Comparison of ENCODE assay signal across 9 mouse cellular contexts in the genomic region with DNA sequence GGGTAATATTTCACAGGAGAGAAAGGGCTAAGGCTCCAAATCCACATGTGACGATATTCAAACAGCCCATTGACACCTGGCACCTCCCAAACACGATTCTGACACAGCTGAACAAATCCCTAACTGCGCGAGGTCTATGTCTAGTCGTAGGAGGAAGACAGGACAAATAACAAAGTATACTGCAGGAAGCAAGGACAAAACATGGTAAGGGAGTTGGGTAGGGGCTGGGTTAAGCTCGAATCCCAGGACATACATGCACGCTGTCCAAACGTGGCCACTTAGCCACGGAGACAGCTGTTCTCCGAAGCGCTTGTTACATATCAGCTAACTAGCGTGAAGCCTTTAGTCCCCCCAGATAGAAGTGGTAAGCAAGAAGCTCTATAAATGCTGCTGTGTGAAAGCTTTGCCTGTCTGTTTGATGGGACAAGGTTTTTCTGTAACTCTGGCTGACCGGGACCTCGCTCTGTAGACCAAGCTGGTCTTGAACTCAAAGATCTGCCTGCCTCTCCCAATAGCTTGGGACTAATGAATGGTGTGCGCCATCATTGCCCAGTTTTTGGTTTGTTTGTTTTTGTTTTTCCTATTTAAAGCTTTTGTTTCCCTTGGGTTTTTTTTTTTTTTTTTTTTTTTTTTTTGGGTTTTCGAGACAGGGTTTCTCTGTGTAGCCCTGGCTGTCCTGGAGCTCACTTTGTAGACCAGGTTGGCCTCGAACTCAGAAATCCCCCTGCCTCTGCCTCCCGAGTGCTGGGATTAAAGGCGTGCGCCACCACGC. TPM values are rescaled to one million over a fixed set of nuclear protein-coding genes. Genes with fewer than 3 reads are reported as not detected.
DNase-seq lines count a peak whose midpoint lies in the region; ATAC-seq and TF ChIP-seq lines count a peak whose summit lies in the region.
"Had no signal": no experiment of that assay in that cellular context is flagged by ENCODE, and none has a peak within 500 bp of the region (broad histone marks: within the 10 kb centered on the region; RNA-seq: fewer than 3 reads in every experiment).

No protein-coding gene starts in this region.

- H3K36me3 ChIP-seq in kidney, embryonic 16.5 days (ENCODE audit: insufficient read depth, low read length), result no peaks in the 10 kb centered on the region
- H3K36me3 ChIP-seq in heart, postnatal 0 days (replicated peaks; ENCODE audit: control insufficient read depth, insufficient read depth, low read length), result peaks cover 10% of the 10 kb centered on the region
- H3K36me3 ChIP-seq in liver, embryonic 16.5 days (ENCODE audit: control insufficient read depth, insufficient read depth), result peaks cover 5% of the 10 kb centered on the region

- H3K9ac ChIP-seq in kidney, embryonic 16.5 days (replicated peaks; ENCODE audit: low read length), result peak overlapping the region; percentile 98
- peak overlapping the region; percentile 89 for H3K9ac ChIP-seq in heart, postnatal 0 days (replicated peaks; ENCODE audit: low read depth, low read length)
- peak overlapping the region; percentile 99 for H3K9ac ChIP-seq in liver, embryonic 16.5 days (ENCODE audit: low read depth, low read length)

- TF ChIP-seq EP300 in heart, postnatal 0 days (IDR thresholded peaks at IDR 0.05; ENCODE audit: low read depth), result no peak

- 35% methylated on average over 20 of the region's 21 CpGs for WGBS in kidney, embryonic 16.5 days
- 31% methylated on average over 19 of the region's 21 CpGs for WGBS in heart, postnatal 0 days
- WGBS in liver, embryonic 16.5 days (ENCODE audit: insufficient replicate concordance), result 31% methylated on average over 20 of the region's 21 CpGs

- DNase-seq in kidney, adult 9 months, result no peak
- no peak for DNase-seq in heart, postnatal 0 days (ENCODE audit: low spot score)
- DNase-seq in testis, postnatal 14 days (ENCODE audit: low spot score), result peak; percentile 15
- no peak for DNase-seq in left cerebral cortex, postnatal 10 days (ENCODE audit: extremely low spot score in 1 of 2, low spot score in 2 of 2)
- DNase-seq in retina, postnatal 1 day, result no peak

- H3K27me3 ChIP-seq in kidney, embryonic 16.5 days (ENCODE audit: insufficient read depth, low read length), result no peaks in the 10 kb centered on the region
- no peaks in the 10 kb centered on the region for H3K27me3 ChIP-seq in heart, postnatal 0 days (ENCODE audit: control insufficient read depth, insufficient read depth, low read length)
- H3K27me3 ChIP-seq in liver, embryonic 16.5 days (ENCODE audit: control insufficient read depth, insufficient read depth, low read depth, low read length), result no peaks in the 10 kb centered on the region

- H3K4me2 ChIP-seq in kidney, embryonic 16.5 days (replicated peaks; ENCODE audit: low read depth, low read length), result peak overlapping the region; percentile 86
- H3K4me2 ChIP-seq in heart, postnatal 0 days (ENCODE audit: low read depth, low read length), result peak overlapping the region; percentile 63
- H3K4me2 ChIP-seq in liver, embryonic 16.5 days (ENCODE audit: low read depth, low read length), result peak overlapping the region; percentile 73

- H3K4me1 ChIP-seq in kidney, embryonic 16.5 days (ENCODE audit: insufficient read depth, low read length), result peaks cover 13% of the 10 kb centered on the region
- peaks cover 12% of the 10 kb centered on the region for H3K4me1 ChIP-seq in heart, postnatal 0 days (ENCODE audit: control insufficient read depth, insufficient read depth)
- H3K4me1 ChIP-seq in liver, embryonic 16.5 days (ENCODE audit: control insufficient read depth, low read depth, low read length), result peaks cover 30% of the 10 kb centered on the region

- no peak for ATAC-seq in kidney, embryonic 16.5 days (ENCODE audit: low FRiP score, low TSS enrichment)
- ATAC-seq in common myeloid progenitor, adult 5-6 weeks (replicated peaks; ENCODE audit: low read depth, poor library complexity, severe bottlenecking), result peak; percentile 37
- ATAC-seq in heart, postnatal 0 days (ENCODE audit: insufficient read depth, low read depth), result no peak
- ATAC-seq in liver, embryonic 16.5 days (ENCODE audit: low read depth), result no peak

- intact Hi-C loops in left cerebral cortex, postnatal 10 days (cut with DNase I), result loop anchor here (5.0 kb wide), 1 partner anchor 281 kb away; a partner anchor contains a TSS

- no peak for TF ChIP-seq CTCF in heart, postnatal 0 days (IDR thresholded peaks at IDR 0.05; ENCODE audit: low read depth)

- H3K9me3 ChIP-seq in kidney, embryonic 16.5 days (ENCODE audit: low read length), result 0 out of 2 replicates have a peak, but pooled peaks cover 5% of the 10 kb centered on the region
- no peaks in the 10 kb centered on the region for H3K9me3 ChIP-seq in heart, postnatal 0 days (replicated peaks; ENCODE audit: control insufficient read depth, low read length)
- H3K9me3 ChIP-seq in liver, embryonic 16.5 days (replicated peaks; ENCODE audit: control insufficient read depth, low read length), result no peaks in the 10 kb centered on the region

- H3K27ac ChIP-seq in kidney, embryonic 16.5 days (ENCODE audit: low read length), result peak overlapping the region; percentile 57
- peak overlapping the region; percentile 82 for H3K27ac ChIP-seq in heart, postnatal 0 days (ENCODE audit: low read depth)
- peak overlapping the region; percentile 93 for H3K27ac ChIP-seq in liver, embryonic 16.5 days (ENCODE audit: low read length)

- peak overlapping the region; percentile 100 for H3K4me3 ChIP-seq in kidney, embryonic 16.5 days (ENCODE audit: low read length)
- peak overlapping the region; percentile 71 for H3K4me3 ChIP-seq in heart, postnatal 0 days (ENCODE audit: low read depth, low read length)
- peak overlapping the region; percentile 98 for H3K4me3 ChIP-seq in liver, embryonic 16.5 days (ENCODE audit: low read depth, low read length)

RNA-seq across cellular contexts. Expression of a gene that starts 0.5 kb away (rescaled TPM):
- polyA plus RNA-seq in kidney, embryonic 16.5 days (2015; fragmentation: Nextera tagmentation; extraction: Ambion mirVana), result 81.7 and 82.0 TPM in 2 replicates
- 59.0 and 63.9 TPM in 2 replicates for total RNA-seq in common myeloid progenitor, adult 5-6 weeks (2017)
- 73.8 and 75.8 TPM in 2 replicates for total RNA-seq in heart, postnatal 0 days (2014; rRNA removed; ENCODE audit: low replicate concordance)
- 51.9 and 52.3 TPM in 2 replicates for polyA plus RNA-seq in heart, postnatal 0 days (2015; fragmentation: Nextera tagmentation; extraction: Ambion mirVana)
- 51.0 and 52.9 TPM in 2 replicates for polyA plus RNA-seq in liver, embryonic 16.5 days (2015; fragmentation: Nextera tagmentation; extraction: Ambion mirVana)
- total RNA-seq in left cerebral cortex, postnatal 10 days (2021), result 100 to 1,000 TPM in 1 of 2 experiments, 10 to 100 TPM in 1; 97.1 to 103 TPM

RNA-seq across cellular contexts. Expression of a gene that starts 6.2 kb away (rescaled TPM):
- polyA plus RNA-seq in kidney, embryonic 16.5 days (2015; fragmentation: Nextera tagmentation; extraction: Ambion mirVana), result 0.10 TPM in 1 of 2 replicates, not detected in the other
- total RNA-seq in common myeloid progenitor, adult 5-6 weeks (2017), result not detected in 2 replicates
- not detected in 2 replicates for total RNA-seq in heart, postnatal 0 days (2014; rRNA removed; ENCODE audit: low replicate concordance)
- not detected in 2 replicates for polyA plus RNA-seq in heart, postnatal 0 days (2015; fragmentation: Nextera tagmentation; extraction: Ambion mirVana)
- polyA plus RNA-seq in liver, embryonic 16.5 days (2015; fragmentation: Nextera tagmentation; extraction: Ambion mirVana), result not detected in 2 replicates
- under 1 TPM in 1 of 2 experiments, not detected in 1; 0.20 TPM for total RNA-seq in left cerebral cortex, postnatal 10 days (2021)
- polyA plus RNA-seq: brain, embryonic 14.5 days had no signal

RNA-seq across cellular contexts. Expression of a gene that starts 26.9 kb away (rescaled TPM):
- 38.9 and 39.0 TPM in 2 replicates for polyA plus RNA-seq in kidney, embryonic 16.5 days (2015; fragmentation: Nextera tagmentation; extraction: Ambion mirVana)
- 28.5 and 44.6 TPM in 2 replicates for total RNA-seq in common myeloid progenitor, adult 5-6 weeks (2017)
- 18.6 and 31.0 TPM in 2 replicates for total RNA-seq in heart, postnatal 0 days (2014; rRNA removed; ENCODE audit: low replicate concordance)
- 20.1 and 22.1 TPM in 2 replicates for polyA plus RNA-seq in heart, postnatal 0 days (2015; fragmentation: Nextera tagmentation; extraction: Ambion mirVana)
- polyA plus RNA-seq in liver, embryonic 16.5 days (2015; fragmentation: Nextera tagmentation; extraction: Ambion mirVana), result 17.3 and 22.5 TPM in 2 replicates
- 10 to 100 TPM; 22.3 to 32.6 TPM for total RNA-seq in left cerebral cortex, postnatal 10 days (2021)

RNA-seq across cellular contexts. Expression of a gene that starts 47.5 kb away (rescaled TPM):
- 13.2 and 13.6 TPM in 2 replicates for polyA plus RNA-seq in kidney, embryonic 16.5 days (2015; fragmentation: Nextera tagmentation; extraction: Ambion mirVana)
- not detected in 2 replicates for total RNA-seq in common myeloid progenitor, adult 5-6 weeks (2017)
- 0.19 TPM in 1 of 2 replicates, not detected in the other for total RNA-seq in heart, postnatal 0 days (2014; rRNA removed; ENCODE audit: low replicate concordance)
- 0.25 and 0.32 TPM in 2 replicates for polyA plus RNA-seq in heart, postnatal 0 days (2015; fragmentation: Nextera tagmentation; extraction: Ambion mirVana)
- polyA plus RNA-seq in liver, embryonic 16.5 days (2015; fragmentation: Nextera tagmentation; extraction: Ambion mirVana), result 9.5 and 11.6 TPM in 2 replicates
- under 1 TPM; 0.34 to 0.53 TPM for total RNA-seq in left cerebral cortex, postnatal 10 days (2021)

RNA-seq across cellular contexts. Expression of a gene that starts 48.1 kb away (rescaled TPM):
- 130 and 140 TPM in 2 replicates for polyA plus RNA-seq in kidney, embryonic 16.5 days (2015; fragmentation: Nextera tagmentation; extraction: Ambion mirVana)
- total RNA-seq in common myeloid progenitor, adult 5-6 weeks (2017), result 32.7 and 36.0 TPM in 2 replicates
- 16.5 and 28.6 TPM in 2 replicates for total RNA-seq in heart, postnatal 0 days (2014; rRNA removed; ENCODE audit: low replicate concordance)
- 37.2 and 37.9 TPM in 2 replicates for polyA plus RNA-seq in heart, postnatal 0 days (2015; fragmentation: Nextera tagmentation; extraction: Ambion mirVana)
- polyA plus RNA-seq in liver, embryonic 16.5 days (2015; fragmentation: Nextera tagmentation; extraction: Ambion mirVana), result 63.5 and 65.3 TPM in 2 replicates
- total RNA-seq in left cerebral cortex, postnatal 10 days (2021), result 10 to 100 TPM; 33.2 to 42.1 TPM
